Mouse (Mus musculus) stomach, postnatal 0 days (tissue): Measurements from ENCODE around the gene Nckap5l. TPM values are rescaled to one million over a fixed set of nuclear protein-coding genes. Genes with fewer than 3 reads are reported as not detected.

Experiments
- ATAC-seq: fragments of 200-750 bp; cut with Nextera tagmentation; 2 replicates; pipeline ENCODE4 v1.8.0; 2017; ENCODE audit not compliant: low FRiP score, low TSS enrichment
- DNase-seq: peaks from one replicate; pipeline ENCODE4 v3.0.0-alpha.2; 2016; ENCODE audit warnings: low spot score
- H3K27ac ChIP-seq: fragments of 300-500 bp; sonication (generic); replicated peaks from 2 replicates; pipeline ENCODE4 v1.5.1; 2014; ENCODE audit warnings: mild to moderate bottlenecking, control low read depth
- H3K27me3 ChIP-seq: fragments of 300-500 bp; sonication (generic); 2 replicates; pipeline ENCODE4 v1.6.1; 2014; ENCODE audit warnings: low read length; ENCODE audit not compliant: control insufficient read depth, insufficient read depth
- H3K36me3 ChIP-seq: fragments of 300-500 bp; sonication (generic); 2 replicates; pipeline ENCODE4 v1.6.1; 2014; ENCODE audit warnings: low read length, mixed read lengths; ENCODE audit not compliant: control insufficient read depth, insufficient read depth
- H3K4me1 ChIP-seq: fragments of 300-500 bp; sonication (generic); replicated peaks from 2 replicates; pipeline ENCODE4 v1.6.1; 2014; ENCODE audit warnings: antibody characterized with exemption; ENCODE audit not compliant: control insufficient read depth, insufficient read depth
- H3K4me2 ChIP-seq: fragments of 300-500 bp; sonication (generic); replicated peaks from 2 replicates; pipeline ENCODE4 v1.6.1; 2014; ENCODE audit warnings: low read depth, mild to moderate bottlenecking, control low read depth, moderate library complexity
- H3K4me3 ChIP-seq: fragments of 300-500 bp; sonication (generic); 2 replicates; pipeline ENCODE4 v1.5.1; 2014; ENCODE audit warnings: low read depth, low read length, control low read depth
- H3K9ac ChIP-seq: fragments of 300-500 bp; sonication (generic); 2 replicates; pipeline ENCODE4 v1.6.1; 2014; ENCODE audit warnings: mild to moderate bottlenecking, low read length, control low read depth, mixed read lengths
- H3K9me3 ChIP-seq: fragments of 300-500 bp; sonication (generic); 2 replicates; pipeline ENCODE4 v1.6.1; 2016; ENCODE audit warnings: low read length; ENCODE audit not compliant: control insufficient read depth
- CTCF ChIP-seq: IDR thresholded peaks from 2 replicates; pipeline ENCODE4 v1.5.1; 2016; ENCODE audit warnings: antibody characterized with exemption, low read depth, mild to moderate bottlenecking, moderate library complexity
- EP300 ChIP-seq: optimal IDR thresholded peaks from 2 replicates; pipeline ENCODE3; 2016; ENCODE audit warnings: antibody characterized with exemption
- WGBS: fragments of 180-500 bp; shearing (Covaris S2); extraction: QIAGEN DNeasy Blood & Tissue Kit; methylation state at CpG from one replicate; pipeline ENCODE4 v1.1.7; 2014; 5-methylcytosine and 5-hydroxymethylcytosine counted together
- polyA plus RNA-seq: library from polyadenylated mRNA; unstranded; fragments of >200 nt; fragmentation: Nextera tagmentation; extraction: Ambion mirVana; gene quantifications from 2 replicates; pipeline ENCODE4 v1.2.1, GENCODE M21; 2015

The Nckap5l gene
- polyA plus RNA-seq, 1 experiment from 2014 or later, result 2.1 TPM

- H3K4me1 ChIP-seq, result no peaks in the 10 kb centered on the region
- TF ChIP-seq CTCF, result no peak
- TF ChIP-seq EP300, result no peak
- no peak for DNase-seq
- 90% methylated on average over 5 of the region's 5 CpGs for WGBS
- no peaks in the 10 kb centered on the region for H3K36me3 ChIP-seq
- H3K9me3 ChIP-seq, result no peaks in the 10 kb centered on the region
- no peak overlapping the region for H3K4me3 ChIP-seq
- no peak for ATAC-seq
- H3K27me3 ChIP-seq, result no peaks in the 10 kb centered on the region; the same call in 1 of the 2 replicates
- H3K27ac ChIP-seq, result no peak overlapping the region
- no peak overlapping the region for H3K9ac ChIP-seq
- no peak overlapping the region for H3K4me2 ChIP-seq
These were observed 82.5 kb downstream of the Nckap5l start for GRCm38 (mm10) chr15:99375036-99375435.

- Histone ChIP-seq H3K9ac (no peak overlapping the region), H3K27ac (no peak overlapping the region), H3K27me3 (no peaks in the 10 kb centered on the region; the same call in 1 of the 2 replicates), H3K4me1 (0 out of 2 replicates have a peak, but pooled peaks cover 3% of the 10 kb centered on the region), H3K4me3 (no peak overlapping the region), H3K4me2 (no peak overlapping the region), H3K9me3 (no peaks in the 10 kb centered on the region), H3K36me3 (no peaks in the 10 kb centered on the region)
- no peak for ATAC-seq
- DNase-seq, result no peak
- TF ChIP-seq CTCF (no peak), EP300 (no peak)
- 70% methylated on average over 9 of the region's 9 CpGs for WGBS
These were observed 84.8 kb downstream of the Nckap5l start for GRCm38 (mm10) chr15:99372761-99373160.

Other genes with a start within 250 kb of the Nckap5l start
- 0.29 and 0.30 TPM in 2 replicates for gene Kcnh3, start 232.9 kb downstream of the Nckap5l start, polyA plus RNA-seq
- 64.2 and 66.4 TPM in 2 replicates for gene Mcrs1, start 205.8 kb downstream of the Nckap5l start, polyA plus RNA-seq
- gene Prpf40b, start 162.7 kb downstream of the Nckap5l start, polyA plus RNA-seq, result 16.1 and 18.3 TPM in 2 replicates
- gene Fam186b, start 161.9 kb downstream of the Nckap5l start, polyA plus RNA-seq, result 0.28 TPM in 1 of 2 replicates, not detected in the other
- gene Fmnl3, start 87.3 kb downstream of the Nckap5l start, polyA plus RNA-seq, result 8.0 and 8.6 TPM in 2 replicates
- gene Tmbim6, start 64.9 kb downstream of the Nckap5l start, polyA plus RNA-seq, result 469 and 479 TPM in 2 replicates
- gene Bcdin3d, start 17.0 kb upstream of the Nckap5l start, polyA plus RNA-seq, result 9.3 and 10.4 TPM in 2 replicates
- gene Faim2, start 70.4 kb upstream of the Nckap5l start, polyA plus RNA-seq, result 0.62 and 0.81 TPM in 2 replicates
- not detected in 2 replicates for gene Aqp2, start 121.3 kb upstream of the Nckap5l start, polyA plus RNA-seq
- 0.72 and 1.9 TPM in 2 replicates for gene Aqp5, start 133.0 kb upstream of the Nckap5l start, polyA plus RNA-seq
- not detected in 2 replicates for gene Aqp6, start 143.7 kb upstream of the Nckap5l start, polyA plus RNA-seq
- gene Racgap1, start 193.9 kb upstream of the Nckap5l start, polyA plus RNA-seq, result 29.8 and 35.9 TPM in 2 replicates
- 1.0 and 1.2 TPM in 2 replicates for gene Asic1, start 212.6 kb upstream of the Nckap5l start, polyA plus RNA-seq
- gene Smarcd1, start 244.4 kb upstream of the Nckap5l start, polyA plus RNA-seq, result 10.9 and 11.6 TPM in 2 replicates
- gene Gm17349, start 247.7 kb upstream of the Nckap5l start, polyA plus RNA-seq, result 1.0 and 2.5 TPM in 2 replicates